Mouse (Mus musculus): Measurements from ENCODE around the gene Ano10.
A peak's percentile ranks its signal among the peaks of the same experiment; 100 is the strongest.
"Not testable (repeated sequence)": the region's sequence is repeated elsewhere in the genome, so short reads cannot be mapped to it uniquely, and the experiment has no call there.

Gene Ano10

DNA sequence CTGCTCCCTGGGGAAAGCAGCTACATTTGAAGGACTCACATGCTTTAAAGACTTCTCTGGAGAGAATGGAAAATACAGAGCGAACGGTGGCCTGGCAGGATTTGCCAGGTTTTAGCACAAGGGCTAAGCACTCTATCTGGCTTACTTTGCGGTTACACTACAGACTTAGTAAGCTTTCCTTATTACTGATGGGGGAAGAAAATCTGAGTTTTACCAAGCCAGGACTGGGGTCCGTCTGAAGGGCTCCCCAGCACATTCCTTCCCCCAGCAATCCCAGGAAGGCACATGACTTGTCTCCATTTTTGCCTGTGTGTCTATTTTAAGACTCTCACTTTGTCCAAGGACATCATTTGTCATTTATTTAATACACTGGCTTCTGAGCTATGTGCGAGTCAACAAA lies 97.2 kb downstream of the Ano10 start:
- no peak for DNase-seq (ENCODE audit: low spot score)

DNA sequence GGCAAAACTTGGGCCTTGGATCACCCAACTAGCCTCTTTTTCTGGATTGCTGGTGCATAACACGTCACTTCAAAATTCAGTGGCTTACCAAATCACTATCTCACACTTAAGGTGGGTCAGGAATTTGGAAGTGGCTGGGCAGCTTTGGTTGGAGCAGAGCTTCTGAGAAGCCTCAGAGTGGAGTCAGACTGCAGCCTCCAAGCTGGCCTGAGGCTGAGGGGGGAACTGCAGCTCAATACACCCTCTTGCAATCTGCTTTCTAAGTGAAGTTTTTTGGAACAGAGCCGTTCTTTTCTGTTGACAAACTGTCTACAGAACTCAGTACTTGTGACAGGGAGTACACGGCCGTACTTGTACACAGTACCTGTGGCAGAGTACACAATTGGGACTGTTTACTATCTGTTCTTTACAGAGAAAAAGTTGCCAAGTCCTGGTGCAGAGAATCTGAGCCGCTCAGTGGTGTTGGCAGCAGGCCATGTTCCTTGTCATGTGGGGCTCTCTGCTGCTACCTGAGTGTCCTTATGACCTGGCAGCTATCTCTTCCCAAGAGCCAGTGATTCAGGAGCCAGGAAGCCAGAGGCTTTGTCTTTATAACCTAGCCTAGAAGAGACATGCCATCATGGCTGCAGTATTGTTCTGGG lies 99.1 kb downstream of the Ano10 start:
- peak; percentile 78 for DNase-seq (ENCODE audit: low spot score)

DNA sequence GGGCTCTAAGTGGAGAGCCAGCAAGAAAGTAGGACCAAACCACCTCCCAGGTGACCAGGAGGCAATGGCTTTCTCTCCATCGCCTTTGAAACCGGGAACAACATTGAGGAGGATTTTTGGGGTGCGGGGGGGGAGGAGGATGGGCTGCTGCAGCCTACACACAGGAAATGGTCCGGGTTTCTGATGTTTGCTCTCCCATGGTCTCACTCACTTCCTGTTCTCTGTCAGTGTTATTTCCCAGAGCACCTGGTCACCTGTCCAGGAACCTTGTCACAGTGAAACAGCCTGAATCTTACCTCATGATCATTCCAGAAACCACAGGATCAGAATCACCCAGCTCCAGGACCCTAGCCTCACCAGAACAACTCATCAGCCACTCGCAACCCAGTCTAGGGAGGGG lies 100.4 kb downstream of the Ano10 start:
- DNase-seq (ENCODE audit: low spot score), result no peak

DNA sequence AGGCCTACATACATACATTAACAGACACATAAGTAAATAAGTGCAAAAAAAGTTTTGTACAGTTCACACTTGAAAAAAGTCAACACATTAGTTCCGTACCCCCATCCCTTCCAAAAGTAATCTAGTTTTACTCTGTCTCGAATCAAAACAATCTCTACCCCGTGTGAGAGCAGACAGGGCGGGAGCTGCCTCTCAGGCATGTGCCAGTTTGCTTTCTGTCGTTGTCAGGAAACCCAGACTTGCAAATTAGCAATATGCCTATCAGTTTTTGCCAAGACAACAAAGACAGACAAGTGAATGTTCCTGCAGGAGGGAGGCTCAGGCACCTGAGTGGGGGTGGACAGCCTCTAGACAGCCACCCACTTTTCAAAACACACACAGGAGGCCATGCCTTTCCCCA lies 100.9 kb downstream of the Ano10 start:
- no peak for DNase-seq (ENCODE audit: low spot score)

DNA sequence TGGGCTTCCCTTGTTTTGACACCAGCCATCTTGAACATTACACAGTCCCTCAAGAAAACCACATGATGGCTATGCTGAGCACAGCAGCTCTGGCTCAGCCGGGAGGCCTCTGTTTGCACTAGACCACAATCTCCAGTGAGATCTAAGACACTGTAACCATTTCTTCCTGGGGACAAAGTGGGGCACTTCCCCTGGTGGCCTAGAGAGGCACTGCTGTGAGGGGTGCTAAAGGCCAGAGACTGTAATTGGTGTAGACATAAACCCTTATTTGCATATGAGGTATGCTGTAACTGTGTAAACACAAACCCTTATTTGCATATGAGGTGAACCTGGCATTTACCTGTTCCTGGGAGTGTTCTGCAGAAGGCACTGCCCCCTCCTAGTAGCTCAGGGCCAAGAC lies 105.5 kb downstream of the Ano10 start:
- no peak for DNase-seq (ENCODE audit: low spot score)

DNA sequence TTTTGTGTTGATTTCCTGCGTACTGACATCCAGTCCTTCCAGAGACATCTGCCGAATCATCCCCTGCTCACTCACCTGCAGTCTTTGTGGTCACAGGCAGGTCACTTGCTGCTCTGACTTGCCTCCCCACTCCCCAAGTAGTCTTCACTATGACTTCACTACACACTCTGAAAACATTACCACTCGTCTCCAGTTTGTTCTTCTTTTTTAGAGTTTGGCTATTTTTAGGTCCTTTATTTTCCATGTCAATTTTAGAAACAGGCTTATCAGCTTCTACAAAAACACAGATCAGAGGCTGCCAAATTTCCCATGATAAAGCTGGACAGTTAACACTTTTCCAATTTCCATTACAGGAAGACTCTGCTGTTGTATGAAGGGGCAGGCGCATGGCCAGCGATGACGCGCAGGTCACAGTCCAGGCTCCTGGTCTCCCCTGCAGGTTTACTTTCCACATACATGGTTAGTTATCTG lies 106.7 kb downstream of the Ano10 start:
- no peak for DNase-seq (ENCODE audit: low spot score)

DNA sequence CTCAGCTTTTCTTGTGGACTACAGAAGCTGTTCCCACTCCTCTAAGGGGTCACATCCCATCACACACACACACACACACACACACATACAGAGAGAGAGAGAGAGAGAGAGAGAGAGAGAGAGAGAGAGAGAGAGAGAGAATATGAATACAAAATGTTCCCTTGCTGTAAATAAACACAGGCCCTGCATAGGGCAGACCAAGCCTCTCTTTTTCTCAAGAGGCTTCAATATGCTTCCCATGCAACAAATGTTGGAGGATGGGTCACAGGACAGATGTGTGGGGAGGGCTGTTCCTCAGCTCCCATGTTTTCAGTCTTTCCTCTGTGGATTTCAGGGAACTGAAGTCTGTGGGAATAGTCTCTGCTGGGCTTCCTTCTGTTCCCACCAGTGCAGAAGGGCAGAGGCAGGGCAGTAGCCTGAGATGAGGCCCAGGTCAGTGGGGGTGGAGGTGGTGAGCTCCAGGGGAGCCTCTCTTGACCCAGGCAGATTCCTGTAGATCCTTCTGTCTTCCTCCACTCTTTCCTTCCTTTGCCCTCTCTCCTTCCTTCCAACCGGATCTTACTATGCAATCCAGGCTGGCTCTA lies 107.5 kb downstream of the Ano10 start:
- no peak for DNase-seq (ENCODE audit: low spot score)

DNA sequence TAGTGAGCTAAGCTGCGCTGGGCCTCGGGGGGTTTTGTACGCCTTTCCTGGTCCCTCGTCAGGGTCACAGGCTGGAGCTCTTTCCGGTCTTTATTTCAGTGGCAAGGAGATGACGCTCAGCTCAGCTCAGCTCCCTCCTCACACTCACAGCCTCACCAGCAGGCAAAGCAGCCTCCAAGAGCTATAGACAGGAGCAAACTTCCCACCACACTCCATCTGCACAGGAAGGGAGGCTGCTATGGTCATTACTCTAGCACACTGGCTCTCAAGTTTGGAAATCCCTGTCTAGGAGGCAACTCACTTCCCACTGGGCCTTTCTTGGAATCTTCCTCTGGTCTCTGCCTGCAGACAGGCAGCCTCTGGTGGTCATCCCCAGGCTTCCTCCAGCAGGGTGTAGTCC lies 108.3 kb downstream of the Ano10 start:
- no peak for DNase-seq (ENCODE audit: low spot score)

DNA sequence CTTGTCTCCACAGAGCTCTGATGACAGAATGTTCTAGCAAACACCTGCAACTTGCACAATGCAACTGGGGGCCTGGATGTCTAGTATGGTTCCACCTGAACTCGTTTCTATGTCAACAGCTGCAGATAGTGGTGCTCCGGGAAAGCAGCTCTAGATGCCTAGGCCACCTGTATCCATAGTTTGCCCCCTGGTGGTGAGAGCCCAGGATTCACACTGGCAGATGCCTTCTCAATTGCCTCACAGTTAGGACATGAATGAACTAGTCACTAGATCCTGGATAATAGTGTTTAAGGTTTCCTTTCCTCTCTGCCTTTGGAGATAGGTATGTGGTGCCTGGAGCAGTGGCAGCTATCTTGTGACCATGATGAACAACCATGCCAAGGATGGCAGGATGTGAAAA lies 109.2 kb downstream of the Ano10 start:
- peak; percentile 86 for DNase-seq (ENCODE audit: low spot score)

DNA sequence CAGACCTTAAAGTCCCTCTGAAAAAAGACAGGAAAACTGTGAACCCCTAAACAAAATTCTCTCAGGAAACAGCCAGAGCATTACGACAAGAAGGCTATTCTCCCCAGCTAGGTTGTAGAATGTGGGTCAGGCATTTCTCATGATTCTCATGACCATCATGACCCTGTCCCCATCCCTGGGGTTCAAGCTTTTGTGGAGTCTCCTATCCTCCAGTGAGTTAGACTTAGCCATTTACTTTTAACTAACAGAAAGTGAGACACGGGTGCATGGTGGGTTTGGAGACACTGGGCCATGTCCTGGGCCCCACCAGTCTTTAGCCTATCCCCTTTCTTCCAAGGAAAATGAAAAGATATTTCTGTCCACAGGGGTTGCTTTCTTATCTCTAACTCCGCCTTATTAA lies 109.9 kb downstream of the Ano10 start:
- DNase-seq (ENCODE audit: low spot score), result no peak

DNA sequence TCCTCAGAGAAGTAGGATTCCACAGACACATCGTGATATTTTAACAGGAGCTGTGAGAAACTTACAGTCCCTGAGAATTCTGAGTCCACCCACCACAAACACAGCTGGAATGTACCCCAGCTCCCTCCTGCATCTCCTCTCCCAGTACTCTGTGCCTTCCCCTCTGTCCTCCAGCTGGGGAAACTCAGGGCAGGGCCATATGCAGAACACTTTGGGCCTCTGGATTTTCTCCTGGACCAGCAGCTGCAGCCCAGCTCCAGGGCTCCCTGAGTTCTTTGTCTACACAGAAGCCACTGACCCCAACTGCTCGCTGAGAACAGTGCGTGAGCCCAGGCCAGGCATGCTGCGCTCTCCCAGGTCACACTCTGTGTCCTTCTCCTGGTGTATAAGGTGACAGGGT lies 111.1 kb downstream of the Ano10 start:
- DNase-seq (ENCODE audit: low spot score), result no peak

DNA sequence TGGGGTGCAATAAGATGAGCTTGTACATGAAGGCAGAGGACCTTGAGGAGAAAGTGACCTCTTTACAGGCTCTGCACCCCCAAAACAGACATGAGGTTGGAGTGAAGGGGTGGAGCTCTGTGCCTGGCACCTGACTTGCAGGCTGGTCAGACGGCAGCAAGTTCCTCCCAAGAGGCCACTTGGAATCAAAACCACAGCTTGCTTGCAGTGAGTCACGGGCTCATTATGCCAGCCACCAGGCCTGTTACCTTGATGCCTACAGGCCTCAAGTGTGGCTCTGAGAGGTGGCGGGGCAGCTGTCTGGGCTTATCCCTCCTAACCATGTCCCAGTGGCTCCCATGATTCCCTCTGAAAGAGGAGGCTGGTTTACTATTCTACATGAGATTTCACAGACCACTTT lies 114.1 kb downstream of the Ano10 start:
- DNase-seq (ENCODE audit: low spot score), result no peak

DNA sequence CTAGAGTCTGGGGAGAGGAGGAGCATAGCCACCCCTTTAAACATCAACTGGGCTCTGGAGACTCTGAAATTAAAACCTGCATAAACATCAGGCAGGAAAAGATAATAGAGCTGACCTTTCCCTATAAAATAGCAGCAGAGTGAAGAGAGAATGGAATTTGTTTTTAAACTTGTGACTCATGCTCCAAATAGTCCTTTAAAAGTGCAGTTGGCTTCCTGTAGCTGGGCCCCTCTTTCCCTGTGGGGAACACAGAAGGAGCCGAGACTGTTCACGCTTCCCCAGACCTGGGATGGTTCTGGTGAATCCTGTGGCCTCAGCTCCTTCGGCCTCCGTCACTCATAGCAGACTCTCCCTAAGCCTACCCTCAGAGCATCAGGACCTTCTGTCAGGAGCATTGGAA lies 115.8 kb downstream of the Ano10 start:
- DNase-seq (ENCODE audit: low spot score), result no peak

DNA sequence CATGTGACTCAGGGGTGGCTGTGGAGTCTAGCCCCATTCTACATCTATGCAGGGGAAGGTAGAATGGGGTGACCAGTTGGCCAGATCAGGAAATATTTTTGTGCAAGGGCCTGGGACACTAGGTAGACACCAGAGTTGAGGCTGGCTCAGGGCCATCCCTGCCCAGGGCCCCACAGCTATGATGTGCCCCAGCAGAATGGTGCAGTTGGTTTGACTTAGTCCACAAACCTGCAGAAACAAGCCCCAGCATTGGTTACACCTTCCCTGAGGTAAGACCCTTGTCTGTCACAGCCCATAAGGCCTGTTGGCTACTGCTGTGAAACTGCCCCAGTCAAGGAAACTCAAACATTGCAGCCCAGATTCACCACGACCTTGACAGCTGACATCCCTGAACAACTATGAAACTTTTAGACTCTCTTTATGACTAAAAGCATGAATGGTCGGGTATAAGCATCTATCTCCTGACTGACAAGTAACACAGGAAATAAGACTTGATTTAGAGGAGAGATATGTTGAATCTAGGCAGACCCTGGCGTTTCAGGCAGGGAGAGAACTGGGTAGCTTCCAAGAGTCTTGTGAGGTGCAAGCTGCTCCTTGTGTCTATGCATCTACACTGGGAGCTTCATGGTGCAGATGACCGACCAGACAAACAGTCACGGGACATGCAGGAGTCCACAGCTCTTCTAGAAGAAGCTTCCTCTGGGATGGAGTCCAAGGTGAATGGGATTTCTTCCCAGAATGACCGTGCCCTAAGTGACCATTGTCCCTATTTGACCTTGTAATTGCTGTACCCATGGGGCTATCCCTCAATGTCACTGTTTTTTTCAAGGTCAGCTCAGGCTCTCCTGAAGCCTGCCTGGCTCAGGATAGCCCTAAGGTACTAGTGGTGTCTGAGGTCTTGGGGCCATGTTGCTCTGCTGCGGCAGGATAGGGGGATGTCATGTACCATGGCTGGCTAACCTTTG lies 116.7 kb downstream of the Ano10 start:
- DNase-seq (ENCODE audit: low spot score), result peak; percentile 35

DNA sequence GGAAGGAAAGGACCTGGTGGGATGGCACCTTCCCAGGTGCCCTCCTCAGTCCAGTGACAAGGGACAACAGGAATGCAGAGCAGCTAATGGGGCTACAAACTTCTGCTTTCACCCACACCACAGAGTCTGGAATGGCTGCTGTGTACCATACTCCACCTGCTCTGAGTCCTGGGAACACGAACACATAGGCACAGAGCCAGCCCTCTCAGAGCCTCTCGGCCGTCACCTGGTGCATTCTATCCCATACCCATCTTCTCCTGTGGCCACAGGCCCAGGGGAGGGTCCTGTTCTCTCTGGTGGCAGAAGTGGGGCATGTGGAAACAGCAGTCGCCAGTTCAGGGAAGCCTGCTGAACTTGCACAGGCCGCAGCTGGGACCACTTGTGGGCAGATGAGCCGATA lies 119.5 kb downstream of the Ano10 start:
- no peak for DNase-seq (ENCODE audit: low spot score)

DNA sequence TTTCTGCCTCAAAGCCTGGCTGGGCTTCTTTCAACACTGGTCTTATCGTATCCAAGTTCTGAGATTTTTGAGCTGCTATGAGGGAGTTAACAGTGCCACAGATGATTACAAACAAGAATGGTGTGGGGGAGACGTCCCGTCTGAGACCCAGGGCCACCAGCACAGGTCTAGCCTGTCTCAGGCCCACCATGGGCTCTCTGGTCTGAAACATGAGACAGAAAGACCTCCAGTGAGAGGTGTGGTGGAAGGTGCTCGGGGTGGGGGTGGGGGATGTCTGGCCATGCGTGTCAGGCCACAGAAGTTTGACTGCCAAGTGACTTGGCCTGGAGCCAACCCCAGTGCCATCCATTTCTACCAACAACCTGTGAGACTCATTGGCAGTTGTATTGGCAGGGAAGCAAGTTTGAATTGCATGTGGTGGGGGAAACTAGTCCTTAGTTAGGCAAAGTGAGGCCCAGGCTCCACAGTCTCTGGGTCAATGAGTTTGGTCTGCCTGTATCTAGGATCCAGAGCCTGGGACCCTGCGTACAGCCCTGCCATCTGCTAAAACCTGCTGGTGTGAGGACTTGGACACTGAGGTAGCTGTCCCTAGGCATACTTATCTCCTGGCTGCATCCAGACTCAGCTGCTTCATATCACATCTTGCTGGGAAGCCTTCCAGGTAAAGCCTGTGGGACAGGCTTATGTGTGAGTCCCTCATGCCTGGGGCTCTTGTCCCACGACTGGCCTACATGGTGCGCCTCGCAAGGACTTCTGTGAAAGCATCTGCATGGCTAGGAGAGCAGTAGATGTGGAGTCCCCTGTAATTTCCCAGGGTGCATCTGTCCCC lies 120.6 kb downstream of the Ano10 start:
- no peak for DNase-seq (ENCODE audit: low spot score)

DNA sequence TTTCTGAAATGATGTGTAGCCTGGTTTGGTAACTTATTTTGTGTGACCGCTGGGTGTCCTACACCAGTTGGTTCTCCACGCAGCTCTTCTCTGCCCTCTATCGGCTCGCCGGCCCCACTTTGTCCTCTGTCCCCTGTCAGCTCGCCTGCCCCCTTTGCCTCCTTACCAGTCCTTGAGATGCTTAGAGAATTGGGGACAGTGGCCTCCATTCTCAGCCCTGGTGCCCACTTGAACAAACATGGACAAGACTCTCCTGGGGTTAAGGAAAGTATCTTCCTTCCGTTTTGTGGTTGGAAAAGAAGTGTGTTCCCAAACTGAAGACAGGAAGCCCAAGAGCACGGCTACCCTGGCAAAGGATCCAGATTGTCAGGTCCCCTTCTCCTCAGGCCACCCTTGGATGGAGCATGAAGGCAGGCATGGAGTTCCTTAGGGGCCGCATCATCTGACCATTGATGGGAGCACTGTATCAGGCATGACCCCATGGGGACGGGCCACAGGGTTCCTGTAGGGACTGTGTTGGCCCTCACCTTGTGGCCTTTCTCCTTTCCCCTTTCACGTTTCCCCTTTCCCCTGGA lies 121.5 kb downstream of the Ano10 start:
- DNase-seq (ENCODE audit: low spot score), result no peak

DNA sequence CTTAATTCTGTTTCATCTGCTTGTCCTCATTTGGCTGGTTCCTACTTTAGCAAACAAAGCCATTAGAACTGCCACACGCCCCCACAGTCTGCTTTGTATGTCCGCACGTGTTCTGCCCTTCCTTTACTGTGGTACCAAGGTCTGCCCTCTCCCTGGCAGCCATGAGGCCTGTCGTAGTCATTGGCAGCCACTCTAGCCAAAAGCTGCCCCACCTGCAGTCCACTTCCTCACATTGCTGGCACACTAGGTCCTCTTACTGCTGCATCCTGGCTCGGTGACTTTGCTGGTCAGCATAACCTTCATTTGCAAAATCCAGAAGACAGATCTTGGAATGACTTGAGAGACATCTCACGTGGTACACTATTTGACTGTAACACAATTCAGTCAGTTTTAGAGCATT lies 124.3 kb downstream of the Ano10 start:
- DNase-seq (ENCODE audit: low spot score), result no peak

DNA sequence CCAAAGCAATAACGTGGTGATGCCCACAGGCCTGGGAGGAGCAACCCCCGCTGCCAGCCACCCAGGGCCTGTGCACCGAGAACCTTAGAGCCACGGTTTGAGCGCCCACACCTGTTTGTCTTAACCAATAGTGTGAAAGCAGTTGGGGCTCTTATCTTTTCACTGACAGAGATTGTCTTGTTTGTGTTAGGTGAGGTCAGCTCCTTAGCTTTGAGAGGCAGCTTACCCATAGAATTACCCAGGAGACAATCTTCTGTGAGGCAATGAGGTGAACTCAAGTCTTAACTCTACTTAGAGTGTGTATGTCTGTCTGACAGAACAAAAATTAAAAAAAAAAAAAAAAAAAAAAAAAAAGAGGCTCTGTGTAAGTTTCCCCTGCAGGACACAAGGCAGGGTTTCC lies 126.5 kb downstream of the Ano10 start:
- DNase-seq (ENCODE audit: low spot score), result not testable (repeated sequence)

DNA sequence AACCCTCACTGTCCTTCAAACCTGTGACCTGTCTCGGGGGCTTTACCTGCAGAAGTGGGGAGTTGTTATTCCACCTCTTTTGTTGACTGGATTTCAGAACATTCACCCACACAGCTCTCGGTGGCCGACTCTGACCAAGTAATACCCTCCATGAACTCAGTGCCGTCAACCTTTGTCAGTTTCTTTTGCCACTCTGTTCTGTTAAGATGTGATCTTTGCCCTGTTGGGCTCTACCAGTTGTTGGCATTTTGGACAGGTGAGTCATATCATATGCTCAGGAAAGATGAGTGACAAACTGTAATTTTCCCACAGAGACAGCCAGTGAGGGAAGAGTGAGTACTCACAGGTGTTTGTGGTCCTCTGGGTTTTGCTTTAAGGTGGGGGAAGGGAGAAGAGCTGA lies 129.7 kb downstream of the Ano10 start:
- DNase-seq (ENCODE audit: low spot score), result no peak

DNA sequence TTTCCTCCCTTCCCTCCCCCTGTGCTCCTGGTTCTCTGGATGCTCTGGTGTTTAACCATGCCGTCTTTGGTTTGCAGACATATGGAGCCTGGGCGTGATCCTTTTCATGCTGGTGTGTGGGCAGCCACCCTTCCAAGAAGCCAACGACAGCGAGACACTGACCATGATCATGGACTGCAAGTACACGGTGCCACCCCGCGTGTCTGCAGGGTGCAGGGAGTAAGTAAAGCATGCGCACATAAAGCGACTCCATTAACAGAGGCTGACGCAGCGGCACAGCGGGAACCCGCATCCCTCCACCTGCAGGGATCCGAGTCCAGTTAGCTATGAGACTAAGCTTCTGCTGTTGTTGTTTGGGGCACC lies 137.2 kb downstream of the Ano10 start:
- no peak for DNase-seq (ENCODE audit: low spot score)

Measured in testis, postnatal 10 days (tissue).